Mouse (Mus musculus): Measurements from ENCODE around the gene Vamp2.

DNA sequence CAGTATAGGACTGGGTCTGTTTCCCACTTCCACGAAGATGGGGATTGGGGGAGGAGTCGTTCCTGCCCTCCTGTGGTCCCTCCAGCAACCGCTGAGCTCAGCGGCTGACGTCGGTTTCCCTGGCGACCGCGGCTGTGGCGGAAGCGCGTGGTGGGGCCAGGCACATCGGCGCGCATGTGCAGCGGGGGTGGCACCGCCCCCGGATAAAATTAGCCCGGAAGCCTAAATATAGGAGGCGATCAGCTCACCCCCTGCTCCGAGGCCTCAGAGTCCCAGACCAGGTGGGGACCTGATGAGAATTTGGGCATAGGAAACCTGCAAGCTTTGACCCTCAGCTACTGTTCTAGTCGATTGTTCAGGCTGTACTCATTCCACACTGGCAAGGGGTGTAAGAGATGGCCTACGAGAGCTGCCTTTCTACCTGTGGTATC lies 11.6 kb downstream of the Vamp2 start:
- TF ChIP-seq CHD2 (IDR thresholded peaks at IDR 0.05; ENCODE audit: low read depth, low read length) (no peak), HCFC1 (IDR thresholded peaks at IDR 0.05; ENCODE audit: borderline replicate concordance, insufficient read depth, low read length) (no peak)
